Mouse (Mus musculus): ENCODE results near the gene Rtraf. TPM values are rescaled to one million over a fixed set of nuclear protein-coding genes. Genes with fewer than 3 reads are reported as not detected.

The Rtraf gene
- total RNA-seq, 4 experiments from 2014 or later = 61.4 to 74.2 (median 69.8) TPM

Other genes with a start within 250 kb of the Rtraf start
- gene Gm2237, start 238.7 kb downstream of the Rtraf start, total RNA-seq (2022) = 1 to 10 TPM in 1 of 4 experiments, under 1 TPM in 2, not detected in 1; 0.55 to 1.8 (median 0.73) TPM
- not detected for gene Gm5458, start 221.2 kb downstream of the Rtraf start, total RNA-seq (2022)
- 10 to 100 TPM; 17.5 to 19.7 (median 18.4) TPM for gene Nid2, start 72.6 kb downstream of the Rtraf start, total RNA-seq (2022)
- 10 to 100 TPM in 2 of 4 experiments, 1 to 10 TPM in 2; 9.1 to 14.0 (median 11.4) TPM for gene Gng2, start 153.8 kb upstream of the Rtraf start, total RNA-seq (2022)

Measured in heart, adult 8-10 months (tissue).